Mouse (Mus musculus): ENCODE data around the gene Gm30083.

Gene Gm30083

GRCm38 (mm10) chr14:33958841-33959240 is 56.1 kb downstream of the Gm30083 start:
- DNase-seq = no peak

DNA sequence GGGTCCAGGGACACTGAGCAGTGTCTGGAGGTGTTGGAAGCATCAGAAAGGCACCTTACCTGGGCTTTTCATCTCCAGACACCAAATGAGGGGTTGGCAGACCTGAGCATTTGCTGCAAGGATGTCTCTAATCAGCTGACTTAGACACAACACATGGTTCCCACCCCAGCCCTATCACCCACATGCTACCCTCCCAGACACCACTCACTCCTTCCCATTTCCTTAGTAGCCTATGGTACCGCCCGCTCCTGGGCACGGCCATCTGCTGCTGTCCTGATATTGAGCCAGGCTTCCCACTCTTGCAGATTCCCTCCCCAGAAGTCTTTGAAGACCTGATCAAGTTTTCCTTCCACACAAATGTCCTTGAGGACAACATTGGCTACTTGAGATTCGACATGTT is 56.8 kb downstream of the Gm30083 start:
- no peak for DNase-seq

DNA sequence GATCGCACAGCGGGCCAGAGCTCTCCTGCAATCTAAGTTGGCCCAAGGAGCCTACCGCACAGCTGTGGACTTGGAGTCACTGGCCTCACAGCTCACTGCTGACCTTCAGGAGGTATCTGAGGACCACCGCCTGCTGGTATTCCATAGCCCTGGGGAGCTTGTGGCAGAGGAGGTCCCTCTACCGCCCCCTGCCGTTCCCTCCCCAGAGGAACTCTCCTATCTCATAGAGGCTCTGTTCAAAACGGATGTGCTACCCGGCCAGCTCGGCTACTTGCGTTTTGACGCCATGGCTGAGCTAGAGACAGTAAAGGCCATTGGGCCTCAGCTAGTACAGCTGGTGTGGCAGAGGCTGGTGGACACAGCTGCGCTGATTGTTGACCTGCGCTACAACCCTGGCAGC is 58.9 kb downstream of the Gm30083 start:
- no peak for DNase-seq

GRCm38 (mm10) chr14:33953761-33954160 is 61.2 kb downstream of the Gm30083 start, which contains the start of gene Rbp3:
Gene Rbp3 (plus strand): TSS chr14:33954003.
- no peak for DNase-seq

- no peak for DNase-seq
These were observed 62.6 kb downstream of the Gm30083 start for GRCm38 (mm10) chr14:33952233-33952981.

GRCm38 (mm10) chr14:33946125-33946524 is 68.9 kb downstream of the Gm30083 start:
- DNase-seq = no peak

DNA sequence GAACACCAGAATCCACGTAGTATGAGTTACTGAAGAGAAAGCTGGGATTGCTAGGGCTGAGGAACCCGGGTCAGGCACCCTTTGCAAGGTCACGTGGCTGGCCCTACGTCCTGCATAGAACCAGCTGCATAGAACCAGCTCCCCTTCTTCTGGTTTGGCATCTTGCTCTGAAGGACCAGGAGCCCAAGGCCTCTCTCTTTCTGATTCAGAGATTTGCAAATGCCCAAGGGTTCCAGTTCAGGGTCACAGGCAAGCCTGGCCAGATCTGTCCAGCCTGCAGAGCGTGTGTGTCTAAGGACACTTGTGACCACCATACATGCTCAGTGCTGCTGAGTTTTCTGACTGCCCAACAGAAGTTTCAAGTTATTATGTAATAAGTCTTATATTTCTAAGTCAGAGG is 72.8 kb downstream of the Gm30083 start:
- no peak for DNase-seq

- DNase-seq = no peak
These were observed 74.2 kb downstream of the Gm30083 start, which contains the start of gene Gdf2 for GRCm38 (mm10) chr14:33940739-33941138. Gene Gdf2 (plus strand): TSS chr14:33941039.

- no peak for DNase-seq
These were observed 75.9 kb downstream of the Gm30083 start for GRCm38 (mm10) chr14:33939117-33939516.

Measured in thymus, adult 18-20 months (tissue).